7 mouse cellular contexts compared by ENCODE assay signal in the genomic region with DNA sequence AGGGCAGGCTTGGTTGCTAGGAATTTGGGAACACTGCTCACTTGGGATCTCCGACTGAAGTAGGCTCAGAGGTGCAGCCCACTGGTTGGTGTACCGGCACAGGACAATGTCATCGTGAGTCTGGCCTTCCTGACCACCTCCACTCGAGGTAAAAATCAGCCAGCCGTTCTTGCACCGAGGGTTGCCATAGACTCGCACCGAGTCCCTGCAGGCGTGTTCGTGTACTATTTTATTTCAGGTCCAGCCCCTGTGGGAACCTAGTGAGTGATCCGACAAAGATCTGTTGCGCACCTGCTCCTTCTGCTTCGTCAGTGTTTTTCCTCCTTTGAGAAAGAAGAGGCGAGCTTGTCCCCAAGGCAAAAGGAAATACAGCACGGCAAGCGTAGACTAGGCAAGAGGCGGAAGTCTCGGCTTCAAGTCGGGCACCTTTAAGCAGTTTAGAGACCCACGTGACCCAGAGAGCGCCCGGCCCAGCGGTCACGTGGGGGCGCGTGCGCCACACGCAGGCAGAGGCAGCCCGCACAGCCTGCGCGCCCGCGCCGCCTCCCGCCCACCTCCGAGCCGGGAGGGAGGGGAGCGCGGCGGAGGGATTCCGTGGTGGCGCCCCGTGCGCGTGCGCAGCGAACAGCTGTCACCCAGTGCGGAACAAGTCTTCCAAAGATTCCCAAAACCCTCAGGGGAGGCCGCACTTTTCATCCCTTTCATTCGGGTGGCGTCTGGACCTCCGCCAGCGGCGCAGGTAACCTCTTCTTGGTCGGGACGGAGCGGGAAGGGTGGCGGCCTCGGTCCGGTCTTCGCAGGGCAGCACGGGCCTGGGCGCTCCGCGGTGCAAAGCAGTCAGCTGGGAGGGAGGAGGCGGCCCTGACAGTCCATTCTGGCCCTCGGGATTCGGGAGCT. TPM values are rescaled to one million over a fixed set of nuclear protein-coding genes. Genes with fewer than 3 reads are reported as not detected.
DNase-seq lines count a peak whose midpoint lies in the region; ATAC-seq lines count a peak whose summit lies in the region.

No protein-coding gene starts in this region.

- H3K4me3 ChIP-seq in embryonic facial prominence, embryonic 12.5 days: peak overlapping the region; percentile 76
- H3K4me3 ChIP-seq in limb, embryonic 11.5 days (ENCODE audit: low read depth, low read length): peak overlapping the region; percentile 72
- H3K4me3 ChIP-seq in midbrain, embryonic 14.5 days (replicated peaks; ENCODE audit: low read depth, low read length): peak overlapping the region; percentile 90

- peak overlapping the region; percentile 55 for H3K4me2 ChIP-seq in embryonic facial prominence, embryonic 12.5 days (replicated peaks)
- H3K4me2 ChIP-seq in limb, embryonic 11.5 days (ENCODE audit: low read depth, severe bottlenecking): peak overlapping the region; percentile 60
- H3K4me2 ChIP-seq in midbrain, embryonic 14.5 days (ENCODE audit: low read length): peak overlapping the region; percentile 77

- H3K27me3 ChIP-seq in embryonic facial prominence, embryonic 12.5 days: no peaks in the 10 kb centered on the region
- no peaks in the 10 kb centered on the region for H3K27me3 ChIP-seq in limb, embryonic 11.5 days (ENCODE audit: control insufficient read depth, insufficient read depth, low read length)
- H3K27me3 ChIP-seq in midbrain, embryonic 14.5 days (ENCODE audit: control insufficient read depth, insufficient read depth, low read length): no peaks in the 10 kb centered on the region

- H3K27ac ChIP-seq in embryonic facial prominence, embryonic 12.5 days: peak overlapping the region; percentile 77
- peak overlapping the region; percentile 12; the same call in 1 of the 2 replicates for H3K27ac ChIP-seq in limb, embryonic 11.5 days (replicated peaks; ENCODE audit: low read depth, low read length)
- H3K27ac ChIP-seq in midbrain, embryonic 14.5 days (replicated peaks; ENCODE audit: low read depth, low read length): peak overlapping the region; percentile 87

- WGBS in embryonic facial prominence, embryonic 12.5 days: under 1% methylated on average over 67 of the region's 68 CpGs
- under 1% methylated on average over 62 of the region's 68 CpGs for WGBS in limb, embryonic 11.5 days
- WGBS in midbrain, embryonic 14.5 days: under 1% methylated on average over 68 of the region's 68 CpGs

- H3K9me3 ChIP-seq in embryonic facial prominence, embryonic 12.5 days: no peaks in the 10 kb centered on the region
- no peaks in the 10 kb centered on the region for H3K9me3 ChIP-seq in limb, embryonic 11.5 days (ENCODE audit: control insufficient read depth, low read length)
- no peaks in the 10 kb centered on the region for H3K9me3 ChIP-seq in midbrain, embryonic 14.5 days (ENCODE audit: control insufficient read depth, low read length)

- no peaks in the 10 kb centered on the region for H3K36me3 ChIP-seq in embryonic facial prominence, embryonic 12.5 days
- no peaks in the 10 kb centered on the region for H3K36me3 ChIP-seq in limb, embryonic 11.5 days (ENCODE audit: control insufficient read depth, insufficient read depth, low read length)
- H3K36me3 ChIP-seq in midbrain, embryonic 14.5 days (ENCODE audit: control insufficient read depth, insufficient read depth, low read length): no peaks in the 10 kb centered on the region

- peaks cover 2% of the 10 kb centered on the region; the same call in 1 of the 2 replicates for H3K4me1 ChIP-seq in embryonic facial prominence, embryonic 12.5 days
- H3K4me1 ChIP-seq in limb, embryonic 11.5 days (ENCODE audit: control insufficient read depth, insufficient read depth, low read length): no peaks in the 10 kb centered on the region
- H3K4me1 ChIP-seq in midbrain, embryonic 14.5 days (ENCODE audit: control insufficient read depth, insufficient read depth, low read length): peaks cover 4% of the 10 kb centered on the region

- peak; percentile 98 for DNase-seq in adrenal gland, postnatal 25 days
- DNase-seq in heart, adult 11 months: peak; percentile 100
- peak; percentile 98 for DNase-seq in kidney, adult 18-20 months
- DNase-seq in limb, embryonic 11.5 days (ENCODE audit: low spot score): peak; percentile 95
- DNase-seq in midbrain, embryonic 14.5 days: peak; percentile 99
- peak; percentile 94 to 95 for DNase-seq in spleen, adult 18-20 months

- peak; percentile 96 for ATAC-seq in embryonic facial prominence, embryonic 12.5 days (ENCODE audit: insufficient number of reproducible peaks, insufficient read depth, low FRiP score, low TSS enrichment)
- peak; percentile 99 for ATAC-seq in limb, embryonic 11.5 days (ENCODE audit: insufficient number of reproducible peaks, low FRiP score, low TSS enrichment, low read depth)
- peak; percentile 98 for ATAC-seq in midbrain, embryonic 14.5 days (ENCODE audit: low FRiP score, low TSS enrichment)

- H3K9ac ChIP-seq in embryonic facial prominence, embryonic 12.5 days: peak overlapping the region; percentile 79
- peak overlapping the region; percentile 76 for H3K9ac ChIP-seq in limb, embryonic 11.5 days (ENCODE audit: low read length)
- peak overlapping the region; percentile 90 for H3K9ac ChIP-seq in midbrain, embryonic 14.5 days (replicated peaks; ENCODE audit: low read length)

RNA-seq across cellular contexts. Expression of a gene that starts 9.3 kb away (rescaled TPM):
- 21.7 and 23.9 TPM in 2 replicates for total RNA-seq in adrenal gland, postnatal 25 days (2021)
- polyA plus RNA-seq in embryonic facial prominence, embryonic 12.5 days (2016; fragmentation: Nextera tagmentation; extraction: Ambion mirVana): 14.6 TPM in 2 replicates
- polyA plus RNA-seq in limb, embryonic 11.5 days (2014; fragmentation: Nextera tagmentation; extraction: Ambion mirVana): 8.9 and 9.8 TPM in 2 replicates
- polyA plus RNA-seq in midbrain, embryonic 14.5 days (2014; fragmentation: Nextera tagmentation; extraction: Ambion mirVana): 14.3 and 20.5 TPM in 2 replicates

Comparison
In these comparisons a context has a peak if more than half of its experiments do, and no peak if none do; other contexts are left out.
1. Peak in every context shown above with its lines: DNase-seq, ATAC-seq, H3K4me3 ChIP-seq and H3K27ac ChIP-seq.
2. H3K27ac ChIP-seq: peak in every context shown above with its lines; median percentile 87 in midbrain, embryonic 14.5 days; 77 in embryonic facial prominence, embryonic 12.5 days; 12 in limb, embryonic 11.5 days.